Mouse (Mus musculus) ES-Bruce4 (cell line): ENCODE results near the gene Map3k11.

Experiments used
- CTCF ChIP-seq: IDR thresholded peaks from one replicate; pipeline ENCODE4 v1.8.1; 2011; ENCODE audit warnings: low read depth, low read length
- POLR2A ChIP-seq: IDR thresholded peaks from one replicate; pipeline ENCODE4 v1.8.1; 2011; ENCODE audit warnings: low read length; ENCODE audit not compliant: insufficient read depth

- TF ChIP-seq CTCF (no peak), POLR2A (no peak)
Observed at GRCm38 (mm10) chr19:5651502-5652274, 36.9 kb upstream of the Map3k11 start.
